In the genomic region with DNA sequence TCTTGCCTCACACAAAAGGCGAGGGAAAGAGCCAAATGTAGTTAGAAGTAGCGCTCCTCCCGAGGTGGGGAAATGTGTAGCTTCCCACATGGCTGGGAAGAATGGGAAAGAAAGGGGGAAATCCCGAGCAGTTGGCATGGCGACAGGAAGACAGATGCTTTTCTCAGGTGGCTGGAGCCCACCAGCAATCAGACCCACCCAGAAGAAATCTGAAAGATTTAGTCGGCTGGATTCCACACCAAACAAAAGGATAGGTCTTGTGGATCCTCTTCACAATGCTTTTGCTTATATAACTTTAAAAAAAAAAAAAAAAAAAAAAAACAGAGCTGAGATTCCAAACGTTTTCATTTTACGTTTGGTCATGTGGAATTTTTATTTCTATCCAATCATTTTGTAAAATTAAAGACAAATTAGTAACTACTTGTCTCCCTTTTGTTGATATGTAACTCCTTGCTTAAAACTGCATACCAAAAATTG, we compare ENCODE assay signal across 8 mouse cellular contexts. TPM values are rescaled to one million over a fixed set of nuclear protein-coding genes. Genes with fewer than 3 reads are reported as not detected.
DNase-seq lines count a peak whose midpoint lies in the region; ATAC-seq lines count a peak whose summit lies in the region.

No protein-coding gene starts in this region.

- peak overlapping the region; percentile 95 for H3K27ac ChIP-seq in limb, embryonic 11.5 days (replicated peaks; ENCODE audit: low read depth, low read length)
- peak overlapping the region; percentile 90 for H3K27ac ChIP-seq in stomach, embryonic 15.5 days

- ATAC-seq in limb, embryonic 11.5 days (ENCODE audit: insufficient number of reproducible peaks, low FRiP score, low TSS enrichment, low read depth): peak; percentile 55; the same call in 1 of the 2 replicates
- no peak for ATAC-seq in stomach, embryonic 15.5 days (ENCODE audit: insufficient read depth, low FRiP score, low read depth)

- no peak overlapping the region for H3K4me3 ChIP-seq in limb, embryonic 11.5 days (ENCODE audit: low read depth, low read length)
- peak overlapping the region; percentile 12; the same call in 1 of the 2 replicates for H3K4me3 ChIP-seq in stomach, embryonic 15.5 days (replicated peaks)

- peak overlapping the region; percentile 68 for H3K9ac ChIP-seq in limb, embryonic 11.5 days (ENCODE audit: low read length)
- H3K9ac ChIP-seq in stomach, embryonic 15.5 days: no peak overlapping the region

- DNase-seq in embryo, embryonic 10 days (ENCODE audit: low spot score): peak; percentile 84
- DNase-seq in embryo, embryonic 10.5 days (ENCODE audit: low spot score): no peak
- DNase-seq in right cerebral cortex, postnatal 4 days: peak; percentile 74
- DNase-seq in right cerebral cortex, postnatal 10 days (ENCODE audit: low spot score in 2 of 2): no peak
- DNase-seq in limb, embryonic 11.5 days (ENCODE audit: low spot score): no peak
- no peak for DNase-seq in thymus, postnatal 0 days (ENCODE audit: low spot score)
- no peak for DNase-seq in urinary bladder, postnatal 25 days (ENCODE audit: low spot score)

- H3K27me3 ChIP-seq in limb, embryonic 11.5 days (ENCODE audit: control insufficient read depth, insufficient read depth, low read length): no peaks in the 10 kb centered on the region
- no peaks in the 10 kb centered on the region for H3K27me3 ChIP-seq in stomach, embryonic 15.5 days (replicated peaks)

- H3K4me2 ChIP-seq in limb, embryonic 11.5 days (ENCODE audit: low read depth, severe bottlenecking): peak overlapping the region; percentile 32
- H3K4me2 ChIP-seq in stomach, embryonic 15.5 days: peak overlapping the region; percentile 48

- WGBS in limb, embryonic 11.5 days: 8% methylated on average over 8 of the region's 8 CpGs
- WGBS in stomach, embryonic 15.5 days: 7% methylated on average over 8 of the region's 8 CpGs

- H3K36me3 ChIP-seq in limb, embryonic 11.5 days (ENCODE audit: control insufficient read depth, insufficient read depth, low read length): no peaks in the 10 kb centered on the region
- H3K36me3 ChIP-seq in stomach, embryonic 15.5 days: no peaks in the 10 kb centered on the region

- no peaks in the 10 kb centered on the region for H3K9me3 ChIP-seq in limb, embryonic 11.5 days (ENCODE audit: control insufficient read depth, low read length)
- no peaks in the 10 kb centered on the region for H3K9me3 ChIP-seq in stomach, embryonic 15.5 days

- H3K4me1 ChIP-seq in limb, embryonic 11.5 days (ENCODE audit: control insufficient read depth, insufficient read depth, low read length): peaks cover 25% of the 10 kb centered on the region
- peaks cover 26% of the 10 kb centered on the region for H3K4me1 ChIP-seq in stomach, embryonic 15.5 days

RNA-seq across cellular contexts. Expression of a gene that starts 10.0 kb away (rescaled TPM):
- polyA plus RNA-seq in limb, embryonic 11.5 days (2014; fragmentation: Nextera tagmentation; extraction: Ambion mirVana): 69.7 and 73.9 TPM in 2 replicates
- polyA plus RNA-seq in stomach, embryonic 15.5 days (2015; fragmentation: Nextera tagmentation; extraction: Ambion mirVana): 45.5 and 46.0 TPM in 2 replicates
- 28.0 and 34.2 TPM in 2 replicates for polyA plus RNA-seq in thymus, postnatal 0 days (2015; fragmentation: Nextera tagmentation; extraction: Ambion mirVana)

Comparison
In these comparisons a context has a peak if more than half of its experiments do, and no peak if none do; other contexts are left out.
1. DNase-seq: peak in embryo, embryonic 10 days (single experiment) and right cerebral cortex, postnatal 4 days (single experiment); none in embryo, embryonic 10.5 days (single experiment), right cerebral cortex, postnatal 10 days (0 of 2), limb, embryonic 11.5 days (single experiment), thymus, postnatal 0 days (single experiment) and urinary bladder, postnatal 25 days (single experiment).